Mouse (Mus musculus) adipocyte (in vitro differentiated cells): ENCODE data around the gene Il27.

Experiments
- DNase-seq: peaks from one replicate; pipeline ENCODE4 v3.0.0-alpha.2; 2016; ENCODE audit warnings: low spot score

Il27 gene

DNA sequence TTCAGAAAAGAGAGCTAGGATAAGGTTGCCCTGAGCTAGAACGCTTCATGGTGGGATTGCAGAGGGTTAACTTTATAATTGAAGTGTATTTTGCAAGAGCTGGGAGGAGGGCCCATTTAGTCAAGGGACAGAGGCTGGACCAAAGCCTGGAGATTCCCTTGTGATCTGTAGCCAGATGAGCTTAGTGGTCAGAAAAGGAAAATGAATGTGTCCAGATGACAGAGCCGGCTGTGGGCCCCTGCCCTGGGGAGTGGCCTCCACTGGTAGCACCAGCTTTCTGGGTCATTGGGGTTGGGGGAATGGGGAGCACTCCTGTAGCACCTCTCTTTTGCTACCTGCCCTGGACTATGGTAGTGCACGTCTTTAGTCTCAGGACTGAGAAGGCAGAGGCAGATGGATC is 12.3 kb upstream of the Il27 start:
- DNase-seq = peak; percentile 92

DNA sequence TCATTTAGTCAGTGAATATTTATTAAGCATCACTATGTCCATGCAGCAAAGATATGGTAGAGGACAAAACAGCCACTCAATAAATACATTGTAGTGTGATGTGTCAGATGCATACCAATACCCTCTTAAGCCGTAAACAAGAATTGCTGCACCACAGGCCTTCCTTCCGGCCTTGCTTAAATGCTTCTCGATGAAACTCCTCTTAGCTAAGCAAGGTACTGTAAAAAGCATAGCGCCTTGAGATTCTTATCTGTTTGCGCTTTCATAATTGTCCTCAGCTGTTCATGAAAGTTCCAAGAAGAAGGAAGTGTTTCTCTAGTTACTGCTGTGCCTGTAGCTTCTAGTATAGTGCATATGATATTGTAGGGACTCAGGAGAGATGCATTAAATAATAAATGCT is 11.9 kb upstream of the Il27 start:
- no peak for DNase-seq

DNA sequence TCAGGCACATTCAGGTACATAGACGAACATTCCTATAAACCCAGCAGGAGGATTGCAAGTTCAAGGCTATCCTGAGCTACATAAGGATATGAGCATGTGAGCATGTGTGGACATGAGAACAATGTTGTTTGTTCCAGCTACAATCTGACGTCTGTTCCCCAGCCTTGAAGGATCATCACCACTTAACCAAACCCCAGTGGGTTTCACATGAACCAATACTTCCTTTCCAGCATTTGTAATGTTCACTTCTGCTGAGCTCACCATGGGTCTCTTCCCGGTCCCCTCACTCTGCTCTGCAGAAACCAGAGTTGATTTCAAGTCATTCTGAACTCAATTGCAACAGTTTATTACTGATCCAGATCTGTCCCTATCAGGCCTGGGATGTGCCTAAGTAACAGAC is 7.9 kb upstream of the Il27 start:
- DNase-seq = no peak

DNA sequence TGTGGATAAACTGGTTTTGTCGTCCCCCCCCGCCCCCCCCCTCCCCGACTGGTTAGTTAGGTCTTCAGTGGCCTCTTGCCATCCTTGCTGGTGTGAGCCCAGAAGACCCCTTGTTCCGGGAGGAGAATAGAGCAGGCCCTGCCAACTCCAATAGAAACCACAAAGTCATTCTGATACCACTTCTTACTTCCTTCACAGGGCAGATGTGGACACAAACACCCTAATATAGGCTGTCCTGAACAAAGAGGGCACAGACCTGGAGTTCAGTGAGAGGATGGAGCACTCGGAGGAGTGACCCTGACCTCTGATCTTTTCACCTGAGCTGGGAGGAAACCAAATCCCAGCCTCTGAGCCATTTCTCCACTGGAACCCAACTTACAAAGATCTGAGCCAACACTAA is 7.2 kb upstream of the Il27 start:
- no peak for DNase-seq

DNA sequence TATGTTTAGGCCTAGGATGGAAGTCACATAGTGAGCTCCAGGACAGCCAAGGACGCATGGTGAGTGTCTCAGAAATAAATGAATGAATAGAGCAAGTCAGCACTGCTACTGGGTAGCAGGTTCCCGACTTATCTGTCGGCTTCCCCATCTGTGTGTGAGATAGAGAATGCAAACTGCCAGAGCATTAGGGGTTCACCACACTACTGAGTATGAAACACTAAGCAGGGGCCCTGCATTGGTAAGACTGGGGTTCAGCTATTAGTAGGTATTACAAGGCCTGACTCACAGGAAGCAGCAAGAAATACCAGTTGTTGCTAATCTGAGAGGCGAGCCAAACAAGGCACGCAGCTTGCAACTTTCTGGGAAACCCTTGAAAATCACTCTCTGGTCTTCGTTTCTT is 4.2 kb upstream of the Il27 start:
- no peak for DNase-seq

DNA sequence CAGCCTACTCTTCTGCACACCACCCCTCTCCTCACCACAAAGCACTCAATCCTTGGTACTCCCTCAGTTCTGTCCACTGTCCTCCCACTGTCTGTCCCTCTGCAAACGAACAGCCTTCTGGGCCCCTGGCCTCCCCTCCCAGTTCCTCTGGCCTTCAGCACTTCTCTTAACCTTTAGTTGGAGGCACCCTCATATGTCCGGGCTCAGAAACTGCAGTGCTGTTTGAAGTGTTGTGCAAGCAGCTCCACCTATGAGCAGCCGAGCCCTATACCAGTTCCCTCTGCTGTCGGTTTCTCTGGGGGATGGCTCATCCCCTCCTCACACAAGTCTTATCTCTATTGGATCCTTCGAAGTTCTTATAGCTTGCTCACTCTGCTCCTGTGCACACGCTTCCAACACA is 1.7 kb upstream of the Il27 start:
- no peak for DNase-seq

DNA sequence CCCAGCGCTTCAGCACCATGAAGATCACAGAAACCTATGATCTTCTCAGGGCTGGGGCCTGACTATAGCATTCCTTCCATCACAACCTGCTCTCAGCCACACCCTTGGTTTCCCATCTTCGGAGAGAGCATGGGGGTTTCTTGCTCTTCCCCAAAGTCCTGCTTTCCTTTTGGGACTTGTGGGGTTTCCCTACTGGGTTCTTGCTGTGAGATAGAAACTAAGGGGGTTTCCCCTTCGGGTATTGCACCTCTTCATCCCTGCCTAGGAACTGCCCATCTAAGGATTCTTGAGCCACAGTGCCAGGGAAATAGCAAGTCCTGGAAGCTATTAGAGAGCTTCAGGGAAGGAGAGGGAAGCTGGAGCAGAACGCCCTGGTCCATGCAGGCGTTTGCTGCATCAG is 1.1 kb upstream of the Il27 start:
- DNase-seq = no peak

DNA sequence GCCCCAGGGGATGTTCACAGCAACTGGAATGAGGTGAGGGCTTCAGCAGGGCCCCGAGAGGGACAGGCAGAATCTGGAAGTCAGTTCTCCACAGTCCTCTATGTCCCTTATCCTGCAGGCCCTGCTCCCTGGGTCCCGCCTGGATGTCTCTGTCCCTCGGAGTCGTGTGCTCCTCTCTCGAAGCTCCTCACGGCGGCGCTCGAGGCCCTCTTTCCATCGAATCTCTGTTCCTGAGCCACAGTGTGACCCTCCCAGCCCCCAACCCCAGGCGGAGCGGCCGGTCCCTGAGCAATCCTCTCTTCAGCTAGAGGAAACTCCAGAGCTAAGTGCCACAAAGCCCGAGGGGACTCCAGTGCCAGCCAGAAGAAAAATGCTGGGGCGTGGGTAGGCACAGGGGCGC is 7.0 kb downstream of the Il27 start:
- no peak for DNase-seq

DNA sequence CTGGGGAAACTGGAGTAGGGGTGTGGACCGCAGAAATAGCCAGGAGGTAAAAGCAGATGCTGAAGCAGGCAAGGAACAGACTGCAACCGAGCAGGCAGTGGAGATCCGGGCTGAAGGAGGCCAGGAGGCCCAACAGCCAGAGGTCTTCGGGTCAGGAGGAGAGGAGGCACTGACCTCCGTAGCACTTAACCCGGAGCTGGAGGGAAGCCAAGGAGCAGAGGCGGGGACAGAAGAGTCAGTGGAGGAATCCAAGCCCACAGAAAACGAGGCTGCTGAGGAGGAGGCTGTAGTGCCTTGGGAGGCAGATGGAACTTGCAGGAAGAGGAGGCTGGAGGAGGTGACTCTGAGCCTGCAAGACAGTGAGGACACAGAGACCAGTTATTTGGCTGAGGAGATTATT is 7.9 kb downstream of the Il27 start:
- peak; percentile 78 for DNase-seq

DNA sequence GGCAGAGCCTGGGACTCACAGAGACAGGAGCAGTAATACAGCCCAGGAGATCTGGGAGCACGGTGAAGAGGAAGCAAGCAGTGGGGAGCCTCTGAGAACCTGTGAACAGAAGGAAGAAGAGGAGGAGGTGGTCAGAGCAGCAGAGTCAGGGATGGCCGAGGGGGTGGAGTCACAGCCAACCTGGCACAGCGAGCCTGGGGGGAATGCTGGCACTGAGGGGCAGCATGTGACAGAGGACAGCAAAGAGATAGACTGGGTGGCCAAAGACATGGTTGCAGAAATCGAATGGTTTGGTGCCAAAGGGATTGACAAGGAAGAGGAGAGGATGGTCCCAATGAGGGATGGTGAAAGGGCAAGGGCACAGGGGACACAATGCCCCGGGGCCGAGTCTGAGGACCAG is 9.0 kb downstream of the Il27 start, which contains the start of gene Cln3:
Cln3 (minus strand) TSS at position 101 of the 400 bp plus-strand sequence.
- DNase-seq = no peak

DNA sequence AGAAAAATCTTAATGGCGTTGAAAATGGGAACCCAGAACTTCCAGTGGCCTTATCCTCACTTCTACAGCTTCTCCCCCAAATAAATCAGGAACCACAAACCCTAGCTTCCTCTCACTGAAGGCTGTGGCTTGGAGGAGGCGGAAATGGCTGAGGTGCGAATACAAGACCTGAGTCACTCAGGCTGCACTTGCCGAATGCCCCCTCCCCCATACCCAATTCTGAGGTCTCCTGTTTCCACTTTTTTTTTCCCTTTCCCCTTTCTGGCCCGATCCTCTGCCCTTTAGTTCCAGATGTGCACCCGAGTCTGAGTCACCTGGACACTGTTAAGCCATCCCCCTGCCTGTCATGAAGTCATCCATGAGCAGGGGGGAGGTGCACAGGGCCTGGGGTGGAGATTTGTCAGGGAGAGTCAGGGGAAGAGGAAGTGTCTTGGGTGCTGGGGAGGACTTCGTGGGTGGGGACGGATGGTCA is 10.2 kb downstream of the Il27 start, which contains the start of gene Apobr:
Apobr (plus strand) TSS at position 437 of the 472 bp plus-strand sequence.
- DNase-seq = no peak

DNA sequence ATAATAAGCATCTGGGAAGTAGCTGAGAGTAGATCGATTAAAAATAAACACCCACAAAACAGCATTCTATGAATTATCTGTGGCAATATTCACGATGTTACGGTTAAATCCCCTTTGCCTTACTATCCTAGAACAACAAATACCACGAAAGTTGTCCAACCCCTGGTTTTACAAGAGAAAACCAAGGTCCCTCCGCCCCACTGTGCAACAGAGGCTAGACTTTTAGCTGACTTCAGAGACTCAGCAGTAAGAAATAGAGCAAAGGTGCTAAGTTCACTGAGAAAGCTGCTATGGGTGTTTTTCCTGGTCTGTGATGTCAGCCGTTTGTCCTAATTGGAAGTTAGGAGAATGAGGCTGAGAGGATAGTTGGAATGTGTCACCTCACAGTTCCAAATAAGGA is 11.0 kb downstream of the Il27 start:
- DNase-seq = peak; percentile 45

DNA sequence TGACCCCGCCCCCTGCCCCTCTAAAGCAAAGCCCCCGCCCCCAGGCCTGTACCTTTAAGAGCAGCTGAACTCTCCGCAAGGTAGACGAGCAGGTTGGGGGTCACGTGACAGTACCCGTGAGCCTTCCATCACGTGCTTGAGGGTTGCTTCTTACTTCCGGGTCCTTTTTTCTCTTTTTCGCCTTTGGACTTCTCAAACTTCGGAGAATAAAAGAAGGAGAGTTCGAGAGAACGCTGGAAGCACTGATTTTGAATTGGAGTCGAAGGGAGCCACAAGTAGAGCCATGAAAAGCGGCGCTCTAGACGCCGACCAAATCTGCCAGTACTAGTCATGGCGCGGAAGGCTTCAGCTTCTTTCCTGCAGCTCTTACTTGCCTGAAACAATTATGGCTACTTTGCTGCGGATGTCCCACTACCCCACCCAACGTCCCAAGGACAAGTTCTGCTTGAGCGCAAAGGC is 11.5 kb downstream of the Il27 start:
- DNase-seq = no peak

DNA sequence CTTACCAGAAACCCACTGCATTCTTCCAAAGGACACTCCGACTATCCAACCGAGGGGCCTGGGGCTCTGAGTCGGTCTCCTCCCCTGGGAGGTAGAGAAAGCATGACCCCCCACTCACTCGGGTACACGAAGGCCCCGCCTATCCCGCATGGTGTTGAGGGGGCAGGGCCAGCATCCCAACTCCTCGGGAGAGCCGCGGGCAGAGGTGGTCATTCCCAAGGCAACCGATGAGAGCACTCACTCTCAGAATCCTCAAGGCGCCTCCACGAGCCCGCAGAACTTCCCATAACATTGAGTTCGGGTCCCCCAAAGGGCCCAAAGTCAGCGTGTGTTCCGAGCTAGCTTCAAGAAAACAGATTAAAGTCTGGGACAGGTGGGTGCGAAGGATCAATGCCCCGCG is 12.0 kb downstream of the Il27 start:
- no peak for DNase-seq

DNA sequence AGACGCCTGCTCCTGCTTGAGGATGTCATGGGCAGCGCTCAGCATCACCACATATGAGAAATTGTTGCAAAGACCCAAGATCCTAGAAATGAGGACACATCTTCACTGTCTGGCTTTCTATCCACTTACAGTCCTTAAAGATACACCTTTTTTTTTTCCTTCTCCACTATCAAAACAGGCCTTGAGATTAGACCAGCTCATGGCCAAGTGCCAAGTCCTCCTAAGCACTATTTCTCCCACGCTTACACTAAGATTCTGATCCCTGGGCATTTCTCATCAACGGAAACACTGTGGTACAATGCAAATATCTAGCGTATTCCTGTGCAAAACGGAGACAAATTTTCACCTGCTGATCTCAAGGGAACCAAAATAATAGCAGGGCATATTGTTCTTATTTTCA is 13.1 kb downstream of the Il27 start:
- DNase-seq = no peak

DNA sequence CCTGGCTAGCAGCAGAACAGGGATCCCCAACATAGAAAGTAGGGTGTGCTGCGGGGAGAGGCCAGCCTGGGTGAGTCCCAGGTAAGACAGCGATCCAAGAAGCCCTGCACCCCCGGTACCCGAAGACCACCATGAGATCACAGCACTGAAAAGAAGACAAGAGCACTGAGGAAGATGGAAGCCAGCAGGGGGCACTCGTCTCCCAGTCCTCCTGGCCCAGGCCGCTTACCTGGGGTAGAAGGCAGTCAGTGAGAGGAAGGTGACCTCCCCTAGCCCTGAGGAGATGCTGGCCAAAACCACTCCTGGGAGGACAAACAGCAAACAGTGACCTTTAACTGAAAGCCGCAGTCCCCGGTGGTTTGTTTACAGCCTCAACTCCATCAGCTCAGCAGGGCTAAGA is 15.6 kb downstream of the Il27 start:
- DNase-seq = peak; percentile 52

DNA sequence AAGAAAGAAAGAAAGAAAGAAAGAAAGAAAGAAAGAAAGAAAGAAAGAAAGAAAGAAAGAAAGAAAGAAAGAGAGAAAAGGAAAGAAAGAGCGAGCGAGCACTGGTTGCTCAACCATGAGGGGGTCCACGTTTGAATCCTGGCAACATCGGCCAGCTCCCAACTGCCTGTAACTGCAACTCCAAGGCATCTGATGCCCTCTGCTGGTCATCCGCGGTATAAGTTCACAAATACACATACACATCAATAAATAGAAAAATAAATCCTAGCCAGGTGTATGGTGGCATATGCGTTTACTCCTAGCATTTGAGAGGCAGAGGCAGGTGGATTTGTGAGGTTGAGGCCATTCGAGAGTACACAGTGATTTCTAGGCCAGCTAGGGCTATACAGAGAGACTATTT is 17.8 kb downstream of the Il27 start:
- DNase-seq = peak; percentile 26

DNA sequence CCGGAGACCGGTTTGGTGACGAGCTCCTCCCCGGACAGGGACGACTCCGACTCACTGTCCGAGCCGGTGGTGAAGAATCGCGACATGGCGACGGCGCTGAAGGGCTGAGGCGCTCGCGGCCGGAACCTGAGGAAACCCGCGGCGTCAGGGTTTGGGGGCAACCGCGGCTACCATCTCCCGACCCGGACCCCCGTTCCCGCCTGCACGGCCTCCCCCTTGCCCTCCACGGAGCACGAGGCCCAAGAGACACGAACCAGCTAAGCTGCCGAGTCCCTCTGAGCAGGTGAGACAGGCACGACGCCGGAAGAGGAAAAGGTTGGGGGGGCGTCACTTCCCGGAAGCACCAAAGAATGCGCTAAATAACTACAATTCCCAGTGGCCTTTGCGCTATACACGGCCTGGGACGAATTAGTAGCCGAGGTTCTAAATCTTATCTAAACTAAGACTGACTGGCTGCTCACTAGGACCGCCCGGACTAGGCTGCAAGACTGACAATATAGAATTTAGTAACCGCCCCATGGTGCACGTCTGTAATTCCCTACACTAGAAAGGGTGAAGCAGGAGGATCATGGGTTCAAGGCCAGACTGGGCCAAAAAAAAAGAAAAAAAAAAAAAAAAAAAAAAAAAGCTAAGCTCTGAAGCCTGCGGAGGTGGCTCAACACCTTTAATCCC is 28.5 kb downstream of the Il27 start, which contains the start of gene Eif3c:
Eif3c (minus strand) TSS at position 318 of the 672 bp plus-strand sequence.
- peak; percentile 83 for DNase-seq

DNA sequence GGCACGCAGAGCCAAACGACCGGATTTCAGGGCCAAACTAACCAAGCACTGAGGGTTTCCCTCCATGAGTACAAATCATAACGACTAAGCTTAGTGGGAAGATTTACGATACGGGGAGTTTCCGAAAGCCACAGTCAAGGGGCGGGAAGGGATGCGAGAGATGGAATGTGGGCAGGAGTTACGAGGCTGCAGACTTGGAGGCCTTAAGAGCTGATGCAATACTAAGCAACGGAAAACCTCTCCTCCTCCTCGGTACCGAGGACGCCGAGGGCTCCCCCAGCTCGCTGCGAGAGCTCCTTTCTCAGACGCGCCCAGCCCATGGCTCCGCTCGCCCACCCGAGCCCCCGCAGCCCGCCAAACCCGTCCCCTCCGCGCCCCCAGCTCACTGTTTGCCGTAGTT is 29.0 kb downstream of the Il27 start:
- peak; percentile 63 for DNase-seq

DNA sequence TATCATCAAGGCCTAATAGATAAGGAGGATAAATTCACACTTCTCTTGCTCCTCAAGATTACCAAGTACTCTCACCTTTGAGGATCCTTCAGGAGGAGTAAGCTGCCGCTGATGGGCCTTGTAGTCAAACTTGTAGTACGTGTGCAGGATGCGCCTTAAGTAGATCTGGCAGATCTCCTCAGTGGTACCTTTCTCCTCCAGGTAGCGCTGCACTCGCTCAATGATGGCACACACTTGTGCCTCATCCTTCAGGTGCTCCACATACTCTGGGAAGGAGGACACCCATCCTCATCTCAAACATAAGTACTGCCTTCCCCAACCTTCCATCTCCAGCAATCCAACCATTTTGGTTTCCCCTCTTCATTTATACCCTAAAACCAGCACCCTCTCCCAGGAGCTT is 38.1 kb downstream of the Il27 start:
- DNase-seq = no peak

DNA sequence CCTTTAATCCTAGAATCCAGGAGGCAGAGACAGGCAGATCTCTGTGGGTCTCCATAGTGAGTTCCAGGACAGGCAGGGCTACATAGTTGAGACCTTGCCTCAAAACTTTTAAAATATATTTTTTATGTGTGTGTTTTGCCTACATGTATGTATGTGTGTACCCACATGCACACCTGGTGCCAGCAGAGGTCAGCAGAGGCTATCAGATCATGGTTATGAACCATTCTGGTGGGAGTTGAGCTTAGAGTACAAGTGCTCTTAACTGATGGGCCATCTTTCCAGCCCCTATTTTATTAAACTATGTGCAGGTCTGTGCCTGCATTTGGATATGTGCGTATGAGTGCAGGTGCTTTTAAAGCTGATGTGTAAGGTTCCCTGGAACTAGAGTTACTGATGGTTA is 39.9 kb downstream of the Il27 start:
- DNase-seq = no peak

DNA sequence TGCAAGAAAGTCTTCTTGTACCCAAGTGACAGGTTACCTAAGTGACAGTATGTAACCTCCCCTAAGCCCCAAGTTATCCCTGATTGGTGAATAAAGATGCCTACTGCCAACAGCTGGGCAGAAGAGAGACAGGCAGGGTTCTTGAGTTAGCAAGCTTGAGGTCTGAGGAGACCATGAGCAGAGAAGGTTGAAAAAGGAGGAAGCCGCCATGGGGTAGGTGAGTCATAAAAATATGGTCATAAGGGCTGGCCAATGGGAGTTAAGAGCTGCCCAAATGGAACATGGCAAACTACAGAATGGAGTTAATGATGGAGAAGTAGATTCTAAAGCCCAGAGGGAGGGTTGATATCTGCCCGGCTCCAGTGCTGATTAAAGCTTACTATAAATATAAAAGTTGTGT is 49.1 kb downstream of the Il27 start:
- DNase-seq = no peak

DNA sequence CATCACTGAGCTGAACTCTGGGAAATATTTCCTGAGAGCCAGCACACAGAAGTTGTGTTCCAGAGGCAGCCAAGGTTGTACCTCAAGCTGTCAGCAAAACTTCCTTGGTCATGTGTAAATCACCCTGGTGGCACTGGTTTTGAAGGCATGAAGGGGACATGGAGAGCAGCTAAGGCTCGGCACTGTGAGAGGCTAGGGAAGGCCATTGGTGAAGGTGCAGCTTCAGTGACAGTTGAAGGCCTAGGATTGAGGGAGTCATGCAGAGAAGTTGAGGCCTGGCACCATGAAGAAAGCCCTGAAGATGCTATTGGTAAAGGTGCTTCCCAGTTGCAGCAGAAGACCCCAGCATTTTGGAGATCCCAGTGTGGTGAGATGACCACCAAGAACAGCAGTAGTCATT is 53.1 kb downstream of the Il27 start:
- no peak for DNase-seq
